Mouse (Mus musculus) megakaryocyte, adult 5-6 weeks (primary cell): ENCODE results near the gene Hacl1. TPM values are rescaled to one million over a fixed set of nuclear protein-coding genes. Genes with fewer than 3 reads are reported as not detected.
"Not testable (repeated sequence)": the region's sequence is repeated elsewhere in the genome, so short reads cannot be mapped to it uniquely, and the experiment has no call there.

Experiments
- ATAC-seq: 2 replicates; pipeline ENCODE4 v1.8.0; 2016; ENCODE audit warnings: mild to moderate bottlenecking, inconsistent platforms; ENCODE audit not compliant: poor library complexity, severe bottlenecking
- total RNA-seq, 2 experiments: library from RNA; stranded (forward) in 1 of 2; stranded (reverse) in 1 of 2; fragments of 153-499, 151-499 nt in 1 of 2; fragments of 221-1000, 200-1000 nt in 1 of 2; gene quantifications; 2 replicates each; pipeline versions ENCODE4 v1.2.3 to v1.2.4; 2015 to 2017

The Hacl1 gene
- total RNA-seq, 2 experiments from 2014 or later: 8.0 to 18.1 TPM

- no peak for ATAC-seq
These were observed 545 bp upstream of the Hacl1 start for GRCm38 (mm10) chr14:31641506-31642155.

DNA sequence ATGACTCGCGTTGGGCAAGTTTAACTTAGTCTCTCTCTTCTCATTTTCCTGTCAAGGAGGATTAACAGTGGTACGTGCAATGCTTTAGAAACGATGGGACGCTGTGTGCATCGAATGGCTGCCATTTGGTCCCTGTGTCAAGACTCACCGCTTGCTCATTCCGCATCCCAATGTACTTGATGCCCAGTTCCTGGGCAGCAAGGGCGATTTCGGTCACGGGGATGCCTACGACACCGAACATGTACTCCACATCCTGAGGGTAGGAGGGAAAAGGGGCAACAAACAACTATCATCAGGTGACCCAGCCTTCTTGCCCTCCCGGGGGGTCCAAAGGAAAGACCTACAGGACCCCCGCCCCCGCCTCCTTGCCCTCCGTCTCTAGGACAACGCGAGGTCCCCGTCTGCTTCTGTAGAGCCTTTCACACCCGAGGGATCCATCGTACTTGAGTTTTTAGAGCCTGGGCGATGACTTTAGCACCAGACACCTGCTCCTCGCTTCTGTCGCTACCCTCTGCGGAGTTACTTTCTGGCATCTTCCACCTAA is 668 bp downstream of the Hacl1 start, which contains the start of gene Gm49387:
TSS of gene Gm49387 (minus strand) at position 533 of the 544 bp plus-strand sequence.
- ATAC-seq: peak; percentile 33

- no peak for ATAC-seq
These were observed 10.4 kb downstream of the Hacl1 start for GRCm38 (mm10) chr14:31630677-31631076.

DNA sequence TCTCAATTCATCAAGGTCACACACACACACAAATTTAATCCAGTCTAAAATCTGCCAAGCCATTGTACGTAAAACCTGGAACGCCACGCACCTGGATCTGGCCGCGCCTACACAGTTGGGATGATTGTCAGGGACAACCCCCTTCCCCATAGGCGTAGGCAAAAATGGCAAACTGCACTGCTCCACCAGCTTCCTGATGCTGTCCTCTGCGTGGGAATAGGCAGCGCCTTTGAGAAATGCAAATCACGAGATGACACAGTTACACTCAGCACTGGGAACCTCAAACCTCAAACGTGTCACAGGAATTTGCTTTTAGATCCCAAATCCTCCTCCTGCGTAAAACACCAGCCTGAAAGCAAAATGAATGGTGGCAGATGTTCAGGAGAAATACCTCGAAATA is 18.3 kb downstream of the Hacl1 start:
- ATAC-seq: no peak

- ATAC-seq: no peak
These were observed 20.4 kb downstream of the Hacl1 start for GRCm38 (mm10) chr14:31620591-31621223.

- ATAC-seq: peak; percentile 27; the same call in 1 of the 2 replicates
These were observed 23.1 kb downstream of the Hacl1 start for GRCm38 (mm10) chr14:31617997-31618396.

GRCm38 (mm10) chr14:31617204-31617603 is 23.9 kb downstream of the Hacl1 start:
- no peak for ATAC-seq

DNA sequence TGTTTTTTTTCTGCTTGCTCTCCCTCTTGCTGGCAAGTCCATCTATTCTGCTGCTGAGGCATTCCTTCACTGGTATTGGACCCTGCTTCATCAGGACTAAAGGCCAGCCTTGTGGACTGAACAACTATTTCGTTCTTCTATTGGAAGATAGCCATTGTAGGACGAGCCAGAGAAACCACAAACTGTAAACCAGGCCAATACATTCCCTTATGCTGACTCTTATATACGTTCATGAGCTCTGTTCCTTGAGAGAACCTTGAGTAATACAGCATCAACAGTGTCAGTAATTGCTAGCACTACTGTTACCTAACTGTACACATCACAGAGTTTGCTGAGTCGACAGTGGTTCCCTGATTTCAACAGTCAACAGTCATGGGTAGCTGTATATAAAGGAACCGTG is 27.4 kb downstream of the Hacl1 start:
- no peak for ATAC-seq

DNA sequence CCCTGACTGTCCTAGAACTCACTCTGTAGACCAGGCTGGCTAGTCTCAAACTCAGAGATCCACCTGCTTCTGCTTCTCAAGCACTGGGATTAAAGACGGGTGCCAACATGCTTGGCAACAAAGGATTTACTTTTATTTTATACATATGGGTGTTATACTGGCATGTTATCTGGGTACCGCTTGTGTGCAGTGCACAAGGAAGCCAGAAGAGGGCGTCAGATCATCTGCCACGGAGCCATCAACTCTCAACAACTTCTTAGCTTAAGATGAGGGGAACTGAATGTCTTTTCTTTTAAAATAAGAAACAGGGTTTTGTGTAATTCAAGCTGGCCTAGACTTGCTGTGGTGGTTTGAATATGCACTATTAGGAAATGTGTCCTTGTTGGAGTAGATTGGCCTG is 29.1 kb downstream of the Hacl1 start:
- ATAC-seq: no peak

- ATAC-seq: no peak
These were observed 35.6 kb downstream of the Hacl1 start for GRCm38 (mm10) chr14:31605514-31605913.

- no peak for ATAC-seq
These were observed 36.2 kb downstream of the Hacl1 start for GRCm38 (mm10) chr14:31604916-31605315.

DNA sequence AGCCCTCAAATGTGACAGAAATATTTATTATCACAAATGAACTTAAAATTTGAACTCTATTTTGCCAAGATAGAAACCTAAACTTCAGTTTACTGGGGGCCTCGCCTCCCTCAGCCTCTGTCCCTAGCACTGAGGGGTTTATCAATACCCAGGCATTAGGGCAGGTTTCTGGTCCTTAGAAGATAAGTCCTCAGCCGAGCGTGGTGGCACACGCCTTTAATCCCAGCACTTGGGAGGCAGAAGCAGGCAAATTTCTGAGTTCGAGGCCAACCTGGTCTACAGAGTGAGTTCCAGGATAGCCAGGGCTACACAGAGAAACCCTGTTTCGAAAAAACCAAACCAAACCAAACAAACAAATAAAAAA is 38.5 kb downstream of the Hacl1 start:
- not testable (repeated sequence) for ATAC-seq

DNA sequence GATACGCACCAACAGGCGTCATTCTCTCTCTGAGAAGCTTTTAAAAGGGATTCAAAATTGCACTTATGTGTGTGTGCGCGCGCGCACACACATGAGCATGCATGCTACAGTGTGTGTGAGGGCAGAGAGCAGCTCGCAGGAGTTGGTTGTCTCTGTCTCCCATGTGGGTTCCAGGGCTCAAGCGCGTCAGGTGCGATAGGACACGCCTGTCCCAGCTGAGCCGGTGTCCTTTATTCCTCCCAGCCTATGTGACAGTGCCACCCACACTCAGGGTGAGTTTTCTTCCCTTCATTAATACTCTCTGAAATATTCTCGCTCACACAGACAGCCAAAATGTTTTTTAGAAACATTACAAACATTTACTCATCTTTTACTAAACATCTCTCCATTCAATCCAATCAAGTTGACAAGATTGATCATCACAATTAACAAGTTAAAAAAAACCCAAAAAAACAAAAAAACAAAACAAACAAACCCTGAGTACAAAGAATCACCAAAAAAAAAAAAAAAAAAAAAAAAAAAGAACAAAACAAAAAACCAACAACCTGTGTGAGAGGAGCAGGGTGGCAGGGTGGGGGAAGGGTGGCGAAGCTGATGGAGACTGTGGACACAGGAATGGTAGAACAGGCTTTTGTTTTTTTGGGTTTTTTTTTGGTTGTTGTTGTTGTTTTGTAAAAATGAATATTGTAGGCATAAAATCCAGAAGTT is 39.0 kb downstream of the Hacl1 start:
- no peak for ATAC-seq

GRCm38 (mm10) chr14:31597446-31597845 is 43.6 kb downstream of the Hacl1 start:
- no peak for ATAC-seq

DNA sequence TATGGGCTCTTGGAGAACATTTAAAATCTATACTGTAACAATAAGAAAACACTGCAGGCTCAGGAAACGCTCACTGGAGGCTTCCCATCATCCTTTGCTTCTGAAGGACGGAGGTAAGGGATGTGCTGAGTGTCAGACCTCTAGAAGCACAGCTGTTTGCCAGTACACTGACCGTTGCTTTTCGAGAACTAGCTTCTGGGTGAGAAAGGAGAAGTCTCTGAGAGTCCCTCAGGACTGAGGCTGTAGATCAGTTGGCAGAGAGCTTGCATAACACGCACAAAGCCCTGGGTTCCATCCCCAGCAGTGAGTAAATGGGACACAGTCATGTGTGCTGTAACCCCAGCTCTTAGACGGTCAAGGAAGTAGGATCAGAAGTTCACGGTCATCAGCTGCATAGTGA is 44.7 kb downstream of the Hacl1 start:
- ATAC-seq: peak; percentile 83

DNA sequence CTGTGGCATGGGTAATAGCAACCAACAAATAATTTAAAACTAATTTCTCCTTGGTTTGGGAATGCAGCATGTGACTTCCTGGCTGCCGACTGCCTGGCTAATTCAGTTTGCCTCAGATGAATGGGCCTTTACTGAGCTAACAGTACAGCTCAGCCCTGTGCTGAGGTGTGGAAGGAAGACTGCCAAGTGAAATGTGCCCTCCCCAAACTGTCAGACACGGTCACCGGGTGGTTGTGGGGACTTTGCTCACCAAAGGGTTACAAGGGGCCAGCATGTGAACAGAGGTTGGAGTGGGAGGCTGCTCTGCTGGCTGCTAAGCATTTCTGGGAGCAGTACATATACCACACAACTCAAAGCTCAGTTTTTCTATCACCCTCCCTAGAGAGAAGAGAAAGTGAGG is 46.4 kb downstream of the Hacl1 start:
- ATAC-seq: no peak

- ATAC-seq: peak; percentile 71
These were observed 48.0 kb downstream of the Hacl1 start for GRCm38 (mm10) chr14:31593036-31593435.

- ATAC-seq: no peak
These were observed 49.8 kb downstream of the Hacl1 start, which contains the start of gene Colq for GRCm38 (mm10) chr14:31591243-31591642. Gene Colq (minus strand): TSS chr14:31591343.

DNA sequence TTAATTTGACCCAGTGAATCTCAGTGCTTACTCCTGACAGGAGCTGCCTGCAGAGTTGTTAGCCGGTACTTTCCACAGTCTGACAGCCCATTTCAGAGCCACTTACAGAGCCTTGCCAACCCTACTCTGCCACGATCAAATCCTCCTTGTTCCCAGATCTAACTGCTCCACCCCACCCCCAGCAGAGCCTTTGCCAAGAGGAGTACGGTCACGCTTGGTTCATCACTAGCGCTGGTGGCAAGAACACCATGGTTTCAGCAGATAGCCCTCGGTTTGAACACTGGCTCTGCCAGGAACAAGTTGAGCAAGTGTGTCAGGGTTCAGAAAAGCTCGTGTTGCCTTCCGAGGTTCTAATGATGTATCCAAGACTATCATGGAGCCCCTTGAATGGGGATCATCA is 54.6 kb downstream of the Hacl1 start:
- no peak for ATAC-seq

- ATAC-seq: peak; percentile 68
These were observed 58.0 kb downstream of the Hacl1 start for GRCm38 (mm10) chr14:31583082-31583481.

GRCm38 (mm10) chr14:31577966-31578735 is 62.9 kb downstream of the Hacl1 start:
- ATAC-seq: no peak
